Mouse (Mus musculus): Measurements from ENCODE around the gene Tcf20. TPM values are rescaled to one million over a fixed set of nuclear protein-coding genes. Genes with fewer than 3 reads are reported as not detected.
A peak's percentile ranks its signal among the peaks of the same experiment; 100 is the strongest.

Gene Tcf20
- polyA plus RNA-seq, 1 experiment from 2014 or later, result 5.6 TPM

DNA sequence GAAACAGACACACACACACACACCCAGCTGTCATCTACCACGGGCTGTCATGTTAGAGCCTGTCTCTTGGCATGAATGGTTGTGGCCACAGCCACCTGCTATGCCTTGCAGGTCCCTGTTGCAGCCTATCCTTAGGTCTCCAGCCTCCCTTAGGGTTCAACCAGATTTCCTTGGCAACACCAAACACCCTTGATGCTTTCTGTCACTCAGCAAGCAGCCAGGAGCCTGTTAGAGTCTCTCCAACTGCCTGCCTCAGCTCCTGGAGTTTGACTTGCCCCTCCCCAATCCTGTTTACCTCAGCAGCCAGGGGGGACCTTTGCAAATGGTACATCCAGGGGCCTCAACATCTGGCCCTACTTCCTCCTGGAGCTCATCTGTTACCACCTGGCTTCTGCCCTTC is 13.2 kb downstream of the Tcf20 start:
- no peak for DNase-seq (ENCODE audit: low spot score)
- no peaks in the 10 kb centered on the region for H3K36me3 ChIP-seq (ENCODE audit: insufficient read depth, low read length)
- H3K4me1 ChIP-seq (replicated peaks; ENCODE audit: insufficient read depth, low read length), result 0 out of 2 replicates have a peak, but pooled peaks cover 3% of the 10 kb centered on the region
- WGBS, result 50% methylated on average over 1 of the region's 1 CpGs
- H3K27ac ChIP-seq, result no peak overlapping the region
- no peaks in the 10 kb centered on the region for H3K9me3 ChIP-seq (replicated peaks; ENCODE audit: low read length)
- H3K4me3 ChIP-seq (replicated peaks; ENCODE audit: low read depth, low read length), result no peak overlapping the region
- no peak for ATAC-seq (replicated peaks; ENCODE audit: low FRiP score, low read depth)
- no peak overlapping the region for H3K9ac ChIP-seq (ENCODE audit: low read depth, low read length)
- TF ChIP-seq CTCF (IDR thresholded peaks at IDR 0.05; ENCODE audit: low read depth), result no peak
- H3K27me3 ChIP-seq (ENCODE audit: insufficient read depth, low read length), result no peaks in the 10 kb centered on the region
- H3K4me2 ChIP-seq (ENCODE audit: low read length), result no peak overlapping the region

DNA sequence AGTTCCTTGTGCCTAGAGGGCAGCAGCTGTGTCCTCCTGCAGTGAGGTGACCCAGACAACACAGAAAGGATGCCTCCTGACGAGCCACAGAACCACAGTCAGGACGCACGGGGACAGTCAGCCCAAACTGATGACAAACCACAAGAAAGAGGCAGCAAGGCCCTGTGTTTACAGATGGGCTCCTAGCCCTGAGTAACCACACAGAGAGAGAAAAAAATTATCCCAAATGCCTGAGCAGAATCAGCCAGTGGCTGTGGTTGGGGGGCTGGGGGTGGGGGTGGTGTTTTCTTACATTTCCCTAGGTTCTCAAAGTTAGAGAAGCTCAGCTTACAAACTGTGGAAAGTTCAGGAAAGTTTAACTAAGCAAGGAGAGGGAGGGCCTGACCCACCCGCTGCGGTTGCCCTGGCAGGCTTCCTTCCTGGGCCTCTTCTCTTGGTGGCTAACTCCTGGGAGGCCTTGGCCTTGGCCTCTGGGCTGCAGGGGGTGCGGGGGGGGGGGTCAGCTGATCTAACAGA is 18.4 kb downstream of the Tcf20 start:
- H3K36me3 ChIP-seq (ENCODE audit: insufficient read depth, low read length), result no peaks in the 10 kb centered on the region
- no peaks in the 10 kb centered on the region for H3K9me3 ChIP-seq (replicated peaks; ENCODE audit: low read length)
- 19% methylated on average over 6 of the region's 6 CpGs for WGBS
- peak; percentile 74 for DNase-seq (ENCODE audit: low spot score)
- no peak for TF ChIP-seq CTCF (IDR thresholded peaks at IDR 0.05; ENCODE audit: low read depth)
- no peaks in the 10 kb centered on the region for H3K27me3 ChIP-seq (ENCODE audit: insufficient read depth, low read length)
- ATAC-seq (replicated peaks; ENCODE audit: low FRiP score, low read depth), result peak; percentile 27; the same call in 1 of the 2 replicates
- H3K4me3 ChIP-seq (replicated peaks; ENCODE audit: low read depth, low read length), result no peak overlapping the region
- no peak overlapping the region for H3K9ac ChIP-seq (ENCODE audit: low read depth, low read length)
- H3K27ac ChIP-seq, result no peak overlapping the region
- H3K4me1 ChIP-seq (replicated peaks; ENCODE audit: insufficient read depth, low read length), result peaks cover 17% of the 10 kb centered on the region
- no peak overlapping the region for H3K4me2 ChIP-seq (ENCODE audit: low read length)

DNA sequence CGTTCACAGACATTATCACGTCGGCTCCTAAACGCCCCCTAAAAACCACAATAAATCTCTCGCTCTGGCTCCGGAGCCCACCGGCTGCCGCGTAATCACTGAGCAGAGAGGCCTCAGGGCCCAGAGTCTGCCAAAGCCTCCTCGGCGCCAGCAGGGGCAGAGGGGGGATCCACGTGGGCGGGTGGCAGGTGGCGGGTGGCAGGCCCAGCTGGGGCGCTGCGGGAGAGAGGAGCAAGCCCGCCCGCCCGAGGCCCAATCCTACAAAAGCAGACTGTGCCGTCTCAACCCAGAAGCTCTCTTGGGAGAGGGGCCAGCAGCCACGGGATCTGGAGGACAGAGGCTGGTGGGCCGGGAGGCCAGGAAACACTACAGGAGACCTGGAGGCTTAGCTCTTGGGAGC is 19.2 kb downstream of the Tcf20 start:
- peak overlapping the region; percentile 48 for H3K4me2 ChIP-seq (ENCODE audit: low read length)
- ATAC-seq (replicated peaks; ENCODE audit: low FRiP score, low read depth) (peak; percentile 54), DNase-seq (ENCODE audit: low spot score) (peak; percentile 78)
- peaks cover 17% of the 10 kb centered on the region for H3K4me1 ChIP-seq (replicated peaks; ENCODE audit: insufficient read depth, low read length)
- WGBS, result 1% methylated on average over 22 of the region's 22 CpGs
- no peak overlapping the region for H3K4me3 ChIP-seq (replicated peaks; ENCODE audit: low read depth, low read length)
- H3K9me3 ChIP-seq (replicated peaks; ENCODE audit: low read length), result no peaks in the 10 kb centered on the region
- no peaks in the 10 kb centered on the region for H3K27me3 ChIP-seq (ENCODE audit: insufficient read depth, low read length)
- TF ChIP-seq CTCF (IDR thresholded peaks at IDR 0.05; ENCODE audit: low read depth), result no peak
- no peaks in the 10 kb centered on the region for H3K36me3 ChIP-seq (ENCODE audit: insufficient read depth, low read length)
- peak overlapping the region; percentile 31; the same call in 1 of the 2 replicates for H3K27ac ChIP-seq
- H3K9ac ChIP-seq (ENCODE audit: low read depth, low read length), result 0 out of 2 replicates have a peak overlapping the region, but pooled peaks have one; percentile 35

DNA sequence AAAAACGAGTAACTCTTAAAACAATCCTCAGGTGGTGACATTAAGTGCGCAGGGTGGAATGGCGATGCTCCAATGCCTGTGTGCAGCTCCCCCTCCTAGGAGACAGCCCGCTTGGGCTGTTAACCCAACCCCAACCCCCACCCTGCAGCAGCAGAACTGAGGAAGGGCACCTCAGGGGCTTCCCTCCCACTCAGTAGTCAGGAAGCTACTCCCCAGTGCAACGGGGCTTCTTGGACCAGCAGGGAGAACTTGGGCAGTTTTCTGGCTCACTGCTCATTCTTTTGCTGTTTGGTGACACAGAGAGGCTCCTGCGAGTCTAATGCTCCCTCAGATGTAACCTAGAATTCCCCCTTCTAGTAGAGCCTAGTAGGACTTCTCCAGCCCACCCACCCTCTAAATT is 19.7 kb downstream of the Tcf20 start:
- Histone ChIP-seq H3K36me3 (ENCODE audit: insufficient read depth, low read length) (no peaks in the 10 kb centered on the region), H3K4me1 (replicated peaks; ENCODE audit: insufficient read depth, low read length) (peaks cover 20% of the 10 kb centered on the region), H3K27me3 (ENCODE audit: insufficient read depth, low read length) (no peaks in the 10 kb centered on the region), H3K9me3 (replicated peaks; ENCODE audit: low read length) (no peaks in the 10 kb centered on the region), H3K27ac (no peak overlapping the region), H3K9ac (ENCODE audit: low read depth, low read length) (no peak overlapping the region), H3K4me2 (ENCODE audit: low read length) (peak overlapping the region; percentile 48), H3K4me3 (replicated peaks; ENCODE audit: low read depth, low read length) (no peak overlapping the region)
- no peak for TF ChIP-seq CTCF (IDR thresholded peaks at IDR 0.05; ENCODE audit: low read depth)
- ATAC-seq (replicated peaks; ENCODE audit: low FRiP score, low read depth) (peak; percentile 19; the same call in 1 of the 2 replicates), DNase-seq (ENCODE audit: low spot score) (peak; percentile 73)
- 4% methylated on average over 6 of the region's 6 CpGs for WGBS

DNA sequence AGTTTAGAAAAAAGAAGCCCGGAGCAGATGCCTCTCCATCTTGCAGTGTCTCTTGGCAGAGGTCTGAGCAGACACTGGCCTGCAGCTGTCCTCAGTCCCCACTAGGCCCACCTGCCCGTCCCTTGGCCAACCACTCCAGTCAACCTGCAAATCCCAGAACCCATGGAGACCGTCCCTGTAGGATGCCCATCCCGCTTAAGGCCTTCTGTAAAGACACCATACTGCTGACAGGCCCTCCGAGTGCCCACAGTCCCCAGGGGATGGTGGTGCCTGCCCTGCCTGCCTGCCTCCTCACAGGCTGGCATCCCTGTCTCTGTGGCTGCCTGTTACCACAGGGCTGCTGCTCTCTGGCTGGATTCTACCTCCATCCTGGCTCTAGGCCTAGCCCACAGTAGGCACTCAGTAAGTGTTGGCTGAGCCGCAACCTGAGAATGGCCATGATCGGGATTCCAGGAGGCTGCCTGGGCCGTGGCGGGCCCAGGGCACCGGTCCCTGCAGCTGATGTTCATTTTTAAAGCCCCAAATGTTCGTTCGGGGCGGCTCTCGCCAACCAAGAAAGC is 23.3 kb downstream of the Tcf20 start:
- DNase-seq (ENCODE audit: low spot score) (no peak), ATAC-seq (replicated peaks; ENCODE audit: low FRiP score, low read depth) (no peak)
- WGBS, result 77% methylated on average over 14 of the region's 14 CpGs
- Histone ChIP-seq H3K4me2 (ENCODE audit: low read length) (0 out of 2 replicates have a peak overlapping the region, but pooled peaks have one; percentile 82), H3K27me3 (ENCODE audit: insufficient read depth, low read length) (no peaks in the 10 kb centered on the region), H3K9me3 (replicated peaks; ENCODE audit: low read length) (no peaks in the 10 kb centered on the region), H3K9ac (ENCODE audit: low read depth, low read length) (no peak overlapping the region; the same call in 1 of the 2 replicates), H3K4me3 (replicated peaks; ENCODE audit: low read depth, low read length) (no peak overlapping the region), H3K4me1 (replicated peaks; ENCODE audit: insufficient read depth, low read length) (peaks cover 37% of the 10 kb centered on the region), H3K36me3 (ENCODE audit: insufficient read depth, low read length) (no peaks in the 10 kb centered on the region), H3K27ac (no peak overlapping the region)
- no peak for TF ChIP-seq CTCF (IDR thresholded peaks at IDR 0.05; ENCODE audit: low read depth)

DNA sequence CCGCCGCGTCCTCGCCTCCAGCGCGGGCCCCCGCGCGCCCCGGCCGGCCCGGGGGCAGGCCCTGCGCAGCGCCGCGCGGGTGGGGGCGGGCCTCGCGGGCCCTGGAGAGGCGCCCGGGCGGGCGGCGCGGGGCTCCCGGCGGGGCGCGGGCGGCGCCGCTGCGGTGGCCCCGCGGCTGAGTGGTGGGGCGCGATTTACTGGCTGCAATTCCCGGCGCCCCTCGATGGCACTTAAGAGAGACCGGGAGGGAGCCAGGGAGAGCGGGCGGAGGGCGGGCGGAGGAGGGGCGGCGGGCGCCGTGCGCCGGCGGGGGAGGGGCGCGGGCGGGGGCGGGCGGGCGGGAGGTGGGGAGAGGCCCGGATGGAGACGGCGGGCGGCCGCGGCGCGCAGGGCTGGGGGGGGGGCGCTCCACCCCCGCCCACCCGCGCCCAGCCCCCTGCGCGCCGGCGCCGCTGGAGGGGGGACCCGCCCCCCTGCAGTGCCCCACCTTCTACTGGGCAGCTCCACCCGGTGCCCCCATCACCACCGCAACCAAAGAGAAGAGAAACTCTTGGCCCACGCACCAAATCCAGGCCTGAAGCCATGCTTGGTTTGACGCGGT is 24.0 kb downstream of the Tcf20 start:
- H3K9ac ChIP-seq (ENCODE audit: low read depth, low read length), result peak overlapping the region; percentile 71
- H3K4me3 ChIP-seq (replicated peaks; ENCODE audit: low read depth, low read length), result peak overlapping the region; percentile 34
- H3K36me3 ChIP-seq (ENCODE audit: insufficient read depth, low read length), result no peaks in the 10 kb centered on the region
- DNase-seq (ENCODE audit: low spot score) (no peak), ATAC-seq (replicated peaks; ENCODE audit: low FRiP score, low read depth) (no peak)
- peaks cover 39% of the 10 kb centered on the region for H3K4me1 ChIP-seq (replicated peaks; ENCODE audit: insufficient read depth, low read length)
- H3K27me3 ChIP-seq (ENCODE audit: insufficient read depth, low read length), result no peaks in the 10 kb centered on the region
- no peaks in the 10 kb centered on the region for H3K9me3 ChIP-seq (replicated peaks; ENCODE audit: low read length)
- whole genome bisulfite sequencing, result under 1% methylated on average over 10 of the region's 82 CpGs
- H3K4me2 ChIP-seq (ENCODE audit: low read length), result peak overlapping the region; percentile 82
- no peak for TF ChIP-seq CTCF (IDR thresholded peaks at IDR 0.05; ENCODE audit: low read depth)
- no peak overlapping the region for H3K27ac ChIP-seq
